Mouse (Mus musculus) neural tube, embryonic 12.5 days (tissue): ENCODE results near the gene Slc9b1. TPM values are rescaled to one million over a fixed set of nuclear protein-coding genes. Genes with fewer than 3 reads are reported as not detected.

Source experiments
- ATAC-seq: fragments of 200-750 bp; cut with Nextera tagmentation; 2 replicates; pipeline ENCODE4 v1.8.0; 2017; ENCODE audit warnings: low read depth, mild to moderate bottlenecking, moderate TSS enrichment, moderate library complexity; ENCODE audit not compliant: low FRiP score
- H3K27ac ChIP-seq: fragments of 300-500 bp; sonication (generic); 2 replicates; pipeline ENCODE4 v1.5.1; 2016
- H3K27me3 ChIP-seq: fragments of 300-500 bp; sonication (generic); replicated peaks from 2 replicates; pipeline ENCODE4 v1.6.1; 2016; ENCODE audit warnings: mild to moderate bottlenecking
- H3K36me3 ChIP-seq: fragments of 300-500 bp; sonication (generic); 2 replicates; pipeline ENCODE4 v1.6.1; 2016; ENCODE audit warnings: mild to moderate bottlenecking
- H3K4me1 ChIP-seq: fragments of 300-500 bp; sonication (generic); 2 replicates; pipeline ENCODE4 v1.6.1; 2016
- H3K4me2 ChIP-seq: fragments of 300-500 bp; sonication (generic); replicated peaks from 2 replicates; pipeline ENCODE4 v1.6.1; 2016; ENCODE audit warnings: mild to moderate bottlenecking
- H3K4me3 ChIP-seq: fragments of 300-500 bp; sonication (generic); 2 replicates; pipeline ENCODE4 v1.5.1; 2016
- H3K9ac ChIP-seq: fragments of 300-500 bp; sonication (generic); 2 replicates; pipeline ENCODE4 v1.6.1; 2016; ENCODE audit warnings: mild to moderate bottlenecking
- H3K9me3 ChIP-seq: fragments of 300-500 bp; sonication (generic); 2 replicates; pipeline ENCODE4 v1.6.1; 2016; ENCODE audit warnings: mild to moderate bottlenecking
- WGBS: fragments of 180-500 bp; shearing (Covaris S2); methylation state at CpG from one replicate; pipeline ENCODE4 v1.1.7; 2016; 5-methylcytosine and 5-hydroxymethylcytosine counted together
- polyA plus RNA-seq: library from polyadenylated mRNA; unstranded; fragments of >200 nt; fragmentation: Nextera tagmentation; extraction: Ambion mirVana; gene quantifications from 2 replicates; pipeline ENCODE4 v1.2.1, GENCODE M21; 2016

Gene Slc9b1
- polyA plus RNA-seq, result not detected in 2 replicates

DNA sequence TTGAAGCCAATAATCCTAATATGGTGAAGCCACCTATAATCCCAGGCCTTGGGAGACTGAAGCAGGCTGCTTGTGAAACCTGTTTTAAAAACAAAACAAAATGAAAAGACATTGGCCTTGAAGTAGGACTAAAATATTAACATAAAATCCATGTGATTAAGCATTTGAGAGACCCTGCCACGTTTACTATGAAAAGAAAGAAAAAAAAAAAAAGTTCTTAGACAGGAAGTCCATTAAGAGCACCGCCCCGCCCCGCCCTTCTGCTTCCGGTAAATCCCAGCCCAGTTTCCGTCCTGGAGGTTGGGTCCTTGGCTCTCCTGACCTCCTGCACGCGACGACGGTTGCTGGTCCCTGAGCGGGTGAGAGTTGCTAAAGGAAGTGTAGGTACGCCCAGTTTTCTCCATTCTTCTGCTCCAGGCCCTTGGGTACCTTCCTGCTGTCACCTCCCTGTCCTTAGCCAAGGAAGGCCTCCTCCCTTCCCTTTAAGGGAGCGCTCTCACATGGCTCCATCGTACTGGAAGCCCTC is at the start of gene Slc9b1:
Slc9b1 (plus strand) TSS at position 291 of the 526 bp plus-strand sequence.
- Histone ChIP-seq H3K9ac (no peak within 1 kb of the TSS), H3K4me1 (no peaks in the 10 kb centered on the region), H3K36me3 (no peaks in the 10 kb centered on the region), H3K9me3 (no peaks in the 10 kb centered on the region), H3K27me3 (no peaks in the 10 kb centered on the region), H3K27ac (no peak within 1 kb of the TSS), H3K4me2 (no peak within 1 kb of the TSS), H3K4me3 (no peak within 1 kb of the TSS)
- no peak for ATAC-seq
- WGBS, result 81% methylated on average over 14 of the region's 14 CpGs

- ATAC-seq, result no peak
- Histone ChIP-seq H3K9me3 (no peaks in the 10 kb centered on the region), H3K4me3 (no peak overlapping the region), H3K4me1 (no peaks in the 10 kb centered on the region), H3K27me3 (no peaks in the 10 kb centered on the region), H3K27ac (no peak overlapping the region), H3K36me3 (no peaks in the 10 kb centered on the region), H3K4me2 (no peak overlapping the region), H3K9ac (no peak overlapping the region)
- WGBS, result 88% methylated on average over 3 of the region's 3 CpGs
These were observed 49.3 kb upstream of the Slc9b1 start for GRCm38 (mm10) chr3:135298560-135298959.

DNA sequence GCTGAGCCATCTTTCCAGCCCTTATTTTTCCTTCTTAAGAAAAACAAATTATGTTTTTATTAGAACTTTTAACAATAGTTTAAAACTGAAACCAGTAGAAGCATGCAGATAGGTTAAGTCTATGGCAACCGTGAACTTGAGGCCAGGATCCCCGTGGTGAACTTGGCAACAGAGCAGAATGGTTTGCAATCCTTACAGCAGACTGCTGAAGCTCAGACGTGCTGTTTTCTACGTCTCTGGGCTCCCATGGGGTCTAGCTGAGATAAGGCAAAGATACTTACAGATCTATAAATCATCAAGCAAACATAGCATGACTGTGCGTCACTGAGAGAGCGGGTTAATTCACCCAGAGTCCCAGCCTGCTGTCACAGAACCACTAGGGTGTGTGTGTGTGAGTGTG is 47.7 kb upstream of the Slc9b1 start:
- Histone ChIP-seq H3K36me3 (no peaks in the 10 kb centered on the region), H3K4me3 (no peak overlapping the region), H3K4me1 (peaks cover 4% of the 10 kb centered on the region; the same call in 1 of the 2 replicates), H3K9me3 (no peaks in the 10 kb centered on the region), H3K27ac (no peak overlapping the region), H3K9ac (no peak overlapping the region), H3K27me3 (no peaks in the 10 kb centered on the region), H3K4me2 (no peak overlapping the region)
- 56% methylated on average over 6 of the region's 6 CpGs for WGBS
- ATAC-seq, result 0 out of 2 replicates have a peak, but pooled peaks have one; percentile 6

DNA sequence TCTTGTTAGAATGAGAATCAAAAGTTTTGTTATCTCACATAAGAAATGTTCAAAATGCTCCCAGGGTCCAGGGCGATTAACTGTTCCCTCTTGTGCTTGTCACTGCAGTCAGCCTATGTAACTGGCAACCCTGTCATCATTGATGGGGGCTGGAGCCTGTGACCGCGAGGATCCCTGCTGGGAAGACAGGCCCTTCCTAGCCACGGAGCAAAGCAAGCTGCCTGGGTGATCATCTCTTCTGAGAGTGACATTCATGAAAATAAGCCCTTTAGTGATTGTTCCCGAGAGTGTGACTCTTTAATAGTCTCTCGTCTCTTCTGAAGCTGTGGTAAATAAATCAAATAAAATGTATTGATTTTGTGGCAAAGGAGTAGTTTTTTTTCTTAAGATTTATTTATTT is 43.8 kb upstream of the Slc9b1 start:
- no peak overlapping the region for H3K9ac ChIP-seq
- ATAC-seq, result peak; percentile 54; the same call in 1 of the 2 replicates
- H3K9me3 ChIP-seq, result no peaks in the 10 kb centered on the region
- H3K27ac ChIP-seq, result no peak overlapping the region
- no peaks in the 10 kb centered on the region for H3K27me3 ChIP-seq
- no peaks in the 10 kb centered on the region for H3K36me3 ChIP-seq
- WGBS, result 13% methylated on average over 6 of the region's 6 CpGs
- peaks cover 8% of the 10 kb centered on the region; the same call in 1 of the 2 replicates for H3K4me1 ChIP-seq
- H3K4me2 ChIP-seq, result no peak overlapping the region
- H3K4me3 ChIP-seq, result no peak overlapping the region

- Histone ChIP-seq H3K36me3 (no peaks in the 10 kb centered on the region), H3K9ac (no peak overlapping the region), H3K4me1 (peaks cover 8% of the 10 kb centered on the region; the same call in 1 of the 2 replicates), H3K9me3 (no peaks in the 10 kb centered on the region), H3K4me2 (no peak overlapping the region), H3K27me3 (no peaks in the 10 kb centered on the region), H3K27ac (no peak overlapping the region), H3K4me3 (no peak overlapping the region)
- ATAC-seq, result no peak
- 15% methylated on average over 9 of the region's 9 CpGs for WGBS
These were observed 43.3 kb upstream of the Slc9b1 start for GRCm38 (mm10) chr3:135304566-135304965.

DNA sequence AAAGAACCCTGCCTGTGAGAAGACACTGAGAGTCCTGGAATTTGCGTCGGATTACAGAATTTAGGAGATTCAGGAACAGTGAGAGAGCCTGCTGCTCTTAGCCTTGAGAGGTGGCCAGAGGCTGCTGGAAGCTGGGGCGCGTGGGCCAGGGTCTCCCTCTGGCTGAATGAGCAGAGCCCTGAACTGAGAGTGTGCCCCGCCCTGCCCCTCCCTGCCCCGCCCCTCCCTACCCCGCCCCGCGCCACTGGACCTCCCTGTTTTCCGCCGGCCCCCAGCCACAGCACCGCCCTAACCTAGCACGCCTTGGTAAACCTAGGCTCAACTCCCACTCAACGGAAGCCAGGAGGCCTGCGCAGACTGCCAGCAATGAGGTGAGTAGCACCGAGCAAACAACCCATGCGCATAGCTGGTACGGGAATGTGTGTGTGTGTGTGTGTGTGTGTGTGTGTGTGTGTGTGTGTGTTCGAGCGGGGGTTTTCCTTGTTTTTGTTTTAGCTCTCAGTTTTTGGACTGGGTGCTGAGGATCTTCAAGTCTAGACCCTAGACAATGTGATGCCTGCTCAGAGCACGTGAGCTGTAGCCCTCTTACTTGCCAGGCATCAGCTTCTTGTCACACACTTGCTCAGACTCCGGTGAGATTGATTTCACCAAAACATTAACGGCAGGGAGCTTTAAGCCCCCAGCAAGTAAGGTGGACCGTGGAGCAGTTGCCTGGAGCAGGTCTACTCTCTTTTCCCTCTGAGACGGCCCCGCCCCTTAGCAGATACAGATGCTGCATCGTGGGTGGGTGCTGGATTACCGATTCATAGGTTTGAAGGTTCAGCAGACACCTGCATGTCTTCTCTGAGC is 40.2 kb upstream of the Slc9b1 start, which contains the start of gene Slc9b2:
Slc9b2 (plus strand) TSS at position 290 of the 849 bp plus-strand sequence.
- 15% methylated on average over 28 of the region's 28 CpGs for WGBS
- peak within 1 kb of the TSS; percentile 75 for H3K4me2 ChIP-seq
- no peaks in the 10 kb centered on the region for H3K27me3 ChIP-seq
- peak within 1 kb of the TSS; percentile 32 for H3K4me3 ChIP-seq
- H3K36me3 ChIP-seq, result no peaks in the 10 kb centered on the region
- ATAC-seq, result peak; percentile 68
- 0 out of 2 replicates have a peak within 1 kb of the TSS, but pooled peaks have one; percentile 33 for H3K9ac ChIP-seq
- H3K9me3 ChIP-seq, result no peaks in the 10 kb centered on the region
- H3K27ac ChIP-seq, result no peak within 1 kb of the TSS
- peaks cover 8% of the 10 kb centered on the region; the same call in 1 of the 2 replicates for H3K4me1 ChIP-seq

GRCm38 (mm10) chr3:135312916-135313491 is 34.8 kb upstream of the Slc9b1 start:
- no peak overlapping the region for H3K4me3 ChIP-seq
- no peaks in the 10 kb centered on the region for H3K36me3 ChIP-seq
- H3K27ac ChIP-seq, result no peak overlapping the region
- no peak overlapping the region for H3K9ac ChIP-seq
- no peaks in the 10 kb centered on the region for H3K27me3 ChIP-seq
- 23% methylated on average over 2 of the region's 2 CpGs for WGBS
- H3K4me2 ChIP-seq, result no peak overlapping the region
- ATAC-seq, result 0 out of 2 replicates have a peak, but pooled peaks have one; percentile 25
- H3K9me3 ChIP-seq, result no peaks in the 10 kb centered on the region
- no peaks in the 10 kb centered on the region for H3K4me1 ChIP-seq

DNA sequence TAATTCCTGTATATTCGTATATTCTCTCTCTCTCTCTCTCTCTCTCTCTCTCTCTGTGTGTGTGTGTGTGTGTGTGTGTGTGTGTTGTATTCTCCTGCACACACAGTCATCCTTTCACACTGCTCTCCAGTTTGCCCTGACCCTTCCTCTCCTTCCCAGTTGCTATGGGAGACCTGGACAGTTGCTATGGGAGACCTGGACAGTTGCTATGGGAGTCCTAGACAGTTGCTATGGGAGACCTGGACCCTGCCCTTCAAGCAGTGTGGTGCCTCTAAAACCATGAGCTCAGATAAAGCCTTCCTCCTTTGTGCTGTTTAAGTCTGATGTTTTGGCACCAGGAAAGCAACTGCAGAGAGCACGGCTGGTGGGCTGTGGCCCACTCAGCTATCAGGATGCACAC is 34.1 kb upstream of the Slc9b1 start:
- Histone ChIP-seq H3K9me3 (no peaks in the 10 kb centered on the region), H3K27ac (no peak overlapping the region), H3K27me3 (no peaks in the 10 kb centered on the region), H3K9ac (no peak overlapping the region), H3K4me3 (no peak overlapping the region), H3K4me2 (no peak overlapping the region), H3K4me1 (no peaks in the 10 kb centered on the region), H3K36me3 (no peaks in the 10 kb centered on the region)
- ATAC-seq, result peak; percentile 63; the same call in 1 of the 2 replicates
- WGBS, result 53% methylated on average over 2 of the region's 2 CpGs

DNA sequence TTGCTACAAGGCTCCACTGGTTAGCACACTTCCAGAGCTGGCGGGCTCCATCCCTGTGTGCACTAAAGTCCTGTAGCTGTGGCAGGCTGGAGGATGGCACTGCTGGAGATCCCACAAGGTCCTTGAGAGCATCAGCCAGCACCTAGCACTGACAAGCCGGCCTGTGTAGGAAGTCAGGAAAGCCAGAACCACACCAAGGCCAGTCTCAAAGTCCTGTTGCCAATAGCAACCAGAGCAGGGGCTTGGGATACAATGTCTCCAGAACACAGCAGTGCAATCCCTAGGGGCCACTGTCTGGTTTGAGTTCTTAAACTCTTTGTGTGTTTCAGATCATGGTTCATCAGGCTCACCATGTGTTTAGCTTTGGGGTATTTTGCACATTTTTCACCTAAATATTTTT is 33.0 kb upstream of the Slc9b1 start:
- 67% methylated on average over 2 of the region's 2 CpGs for WGBS
- no peak overlapping the region for H3K27ac ChIP-seq
- no peak overlapping the region for H3K9ac ChIP-seq
- H3K36me3 ChIP-seq, result no peaks in the 10 kb centered on the region
- no peaks in the 10 kb centered on the region for H3K4me1 ChIP-seq
- H3K4me2 ChIP-seq, result no peak overlapping the region
- no peaks in the 10 kb centered on the region for H3K9me3 ChIP-seq
- no peak overlapping the region for H3K4me3 ChIP-seq
- ATAC-seq, result no peak
- H3K27me3 ChIP-seq, result no peaks in the 10 kb centered on the region

DNA sequence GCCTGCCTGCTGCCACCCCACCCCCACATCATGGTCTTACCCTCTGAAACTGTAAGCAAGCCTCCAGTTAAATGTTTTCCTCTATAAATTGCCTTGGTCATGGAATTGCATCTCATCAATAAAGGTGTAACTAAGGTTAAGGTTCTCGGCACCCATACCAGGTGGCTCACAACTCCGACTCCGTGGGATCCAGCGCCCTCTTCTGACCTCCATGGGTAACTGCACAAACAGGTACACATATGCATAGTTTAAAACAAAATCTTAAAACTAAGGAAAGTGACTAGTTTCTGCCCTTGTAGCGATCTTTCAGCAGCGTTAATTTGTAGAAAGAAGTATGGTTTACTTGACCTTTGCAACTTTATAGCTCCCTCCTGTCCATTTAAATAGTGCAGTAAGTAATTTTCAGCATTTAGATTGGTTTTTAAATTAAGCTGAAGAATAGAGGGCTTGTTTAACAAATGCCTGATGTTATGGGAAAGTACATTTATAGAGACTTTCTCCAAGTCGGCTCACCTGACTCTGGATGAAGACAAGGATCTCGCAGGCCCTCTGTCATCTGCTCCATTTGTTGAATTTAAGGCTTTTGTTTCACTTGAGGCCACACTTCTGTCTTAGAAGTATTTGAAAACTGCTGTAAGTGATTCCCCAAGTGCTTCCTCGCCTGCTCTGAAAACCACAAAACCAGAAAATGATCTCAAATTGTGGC is 32.0 kb upstream of the Slc9b1 start:
- Histone ChIP-seq H3K9ac (no peak overlapping the region), H3K27ac (no peak overlapping the region), H3K4me1 (no peaks in the 10 kb centered on the region), H3K36me3 (no peaks in the 10 kb centered on the region), H3K4me3 (no peak overlapping the region), H3K4me2 (no peak overlapping the region), H3K27me3 (no peaks in the 10 kb centered on the region), H3K9me3 (no peaks in the 10 kb centered on the region)
- WGBS, result 90% methylated on average over 9 of the region's 9 CpGs
- no peak for ATAC-seq

DNA sequence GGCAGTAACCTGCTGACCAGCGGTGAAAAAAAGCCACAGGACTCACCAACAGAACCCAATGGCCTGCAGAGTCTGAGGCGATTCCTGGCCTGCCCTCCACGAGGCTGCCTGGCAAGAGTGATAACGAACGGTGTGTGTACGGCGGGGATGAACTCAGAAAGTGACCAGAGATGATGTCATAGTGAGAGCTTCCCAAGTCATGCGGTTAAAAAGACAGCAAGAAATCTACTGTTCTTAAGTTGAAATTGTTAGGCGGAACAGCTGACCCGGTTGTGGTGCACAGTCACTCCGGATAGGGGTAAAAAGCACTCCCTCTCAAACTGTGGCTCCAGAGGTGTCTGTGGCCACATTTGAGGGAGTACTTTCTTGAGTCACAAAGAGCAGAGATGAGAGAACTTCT is 29.5 kb upstream of the Slc9b1 start:
- no peaks in the 10 kb centered on the region for H3K36me3 ChIP-seq
- H3K4me3 ChIP-seq, result no peak overlapping the region
- no peak overlapping the region for H3K27ac ChIP-seq
- H3K9ac ChIP-seq, result no peak overlapping the region
- no peaks in the 10 kb centered on the region for H3K4me1 ChIP-seq
- no peak overlapping the region for H3K4me2 ChIP-seq
- H3K27me3 ChIP-seq, result no peaks in the 10 kb centered on the region
- H3K9me3 ChIP-seq, result no peaks in the 10 kb centered on the region
- ATAC-seq, result no peak
- 87% methylated on average over 11 of the region's 11 CpGs for WGBS

DNA sequence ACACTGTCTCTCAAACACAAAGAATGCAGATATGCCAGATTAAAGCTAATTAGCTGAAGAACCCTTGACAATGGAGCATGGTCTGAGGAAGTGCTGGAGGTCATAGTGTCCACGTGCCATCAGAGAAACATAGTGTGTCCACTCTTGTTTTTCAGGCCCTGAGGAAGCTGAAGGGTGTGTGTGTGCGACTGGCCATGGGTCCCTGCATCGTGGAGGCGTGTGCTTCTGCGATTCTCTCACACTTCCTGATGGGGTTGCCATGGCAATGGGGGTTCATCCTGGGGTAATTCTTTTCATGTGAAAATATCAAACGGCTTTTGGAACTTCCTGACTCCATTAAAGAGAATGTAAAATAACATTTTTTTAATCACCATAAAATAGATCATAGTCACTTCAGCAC is 23.5 kb upstream of the Slc9b1 start:
- ATAC-seq, result no peak
- WGBS, result 30% methylated on average over 6 of the region's 6 CpGs

More for the DNA sequence above, 23.5 kb upstream of the Slc9b1 start:
- no peak overlapping the region for H3K27ac ChIP-seq
- no peak overlapping the region for H3K9ac ChIP-seq
- no peak overlapping the region for H3K4me3 ChIP-seq
- H3K4me2 ChIP-seq, result no peak overlapping the region
- H3K36me3 ChIP-seq, result no peaks in the 10 kb centered on the region
- H3K4me1 ChIP-seq, result peaks cover 3% of the 10 kb centered on the region; the same call in 1 of the 2 replicates
- no peaks in the 10 kb centered on the region for H3K27me3 ChIP-seq
- no peaks in the 10 kb centered on the region for H3K9me3 ChIP-seq
